Mouse (Mus musculus): Measurements from ENCODE around the gene Grk1. TPM values are rescaled to one million over a fixed set of nuclear protein-coding genes. Genes with fewer than 3 reads are reported as not detected.

Gene Grk1
- total RNA-seq, 2 experiments from 2014 or later, result 0.14 to 0.20 TPM

DNA sequence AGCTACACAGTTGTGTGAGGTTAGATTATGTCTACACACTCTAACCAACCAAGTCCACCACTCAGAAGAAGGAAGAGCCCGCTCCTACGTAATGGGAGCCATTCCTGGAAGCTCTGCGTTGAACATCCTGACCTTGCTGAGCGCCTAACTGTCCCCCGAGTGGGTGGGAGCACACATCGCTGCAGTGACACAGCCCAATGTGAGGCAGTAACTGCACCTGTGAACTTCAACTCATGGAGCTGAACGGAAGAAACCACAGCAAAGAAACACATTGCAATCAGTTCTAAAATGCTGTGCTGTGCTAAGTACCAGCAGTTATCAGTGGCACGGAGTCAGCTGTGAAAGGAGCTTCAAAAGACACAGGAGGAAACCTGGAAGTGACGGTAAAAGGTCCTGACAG is 23.3 kb downstream of the Grk1 start:
- no peak for DNase-seq (ENCODE audit: low spot score in 2 of 2)

DNA sequence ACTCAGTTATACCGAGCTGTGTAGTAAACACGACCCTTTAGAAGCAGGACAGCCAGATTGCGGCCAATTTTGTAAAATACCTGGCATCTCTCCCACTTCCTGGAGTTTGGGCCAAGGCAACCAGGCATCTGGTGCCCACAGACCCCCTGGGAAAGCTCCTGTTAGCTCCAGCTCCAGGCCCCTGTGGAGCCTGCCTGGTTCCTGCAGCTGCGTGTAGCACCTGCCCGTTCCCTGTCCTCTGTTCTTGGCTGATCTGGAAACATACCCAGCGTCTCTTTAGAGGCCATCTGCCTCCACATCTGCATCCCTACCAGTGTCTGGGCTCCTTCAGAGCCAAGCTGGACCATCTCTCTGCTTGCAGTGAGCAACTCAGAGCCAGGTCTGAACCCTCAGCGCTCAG is 25.5 kb downstream of the Grk1 start:
- DNase-seq (ENCODE audit: low spot score in 2 of 2), result no peak

DNA sequence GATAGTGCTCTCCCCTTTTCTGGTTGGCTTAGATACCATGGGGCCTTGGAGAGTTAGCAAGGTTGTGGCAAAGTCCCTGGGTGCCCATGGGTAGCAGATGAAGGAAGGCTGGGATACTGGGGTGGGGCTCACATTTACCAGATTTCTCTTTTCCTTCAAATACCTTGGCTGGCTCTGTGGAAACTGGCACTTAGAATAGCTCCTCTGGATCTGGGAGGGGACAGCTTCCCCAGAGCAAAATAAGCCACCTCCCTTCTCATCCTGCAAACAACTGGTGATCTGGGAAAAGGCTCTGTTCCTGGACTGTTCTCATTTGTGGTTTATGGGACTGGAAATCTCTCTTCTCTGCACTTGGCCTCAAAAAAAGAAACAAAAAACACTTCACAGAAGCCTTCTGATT is 26.0 kb downstream of the Grk1 start:
- DNase-seq (ENCODE audit: low spot score in 2 of 2), result no peak

DNA sequence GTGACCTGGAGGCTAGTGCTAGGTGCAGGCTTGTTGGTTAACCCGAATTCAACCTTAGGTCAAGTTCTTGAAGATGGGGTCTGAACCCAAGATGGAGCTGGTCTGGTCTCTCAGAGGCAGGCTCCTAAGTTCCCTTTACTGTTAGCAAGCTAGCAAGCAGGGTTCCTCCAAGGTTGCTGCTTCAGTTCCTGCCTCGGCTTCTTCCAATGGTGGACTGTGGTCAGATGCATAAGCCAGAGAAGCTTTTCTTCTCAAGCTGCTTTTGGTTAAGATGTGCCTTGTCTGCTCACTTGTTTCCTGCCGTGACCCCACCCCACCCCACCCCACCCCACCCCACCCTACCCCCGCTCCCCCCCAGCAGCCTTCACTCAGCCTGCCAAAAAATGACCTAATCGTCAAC is 28.2 kb downstream of the Grk1 start:
- DNase-seq (ENCODE audit: low spot score in 2 of 2), result no peak

DNA sequence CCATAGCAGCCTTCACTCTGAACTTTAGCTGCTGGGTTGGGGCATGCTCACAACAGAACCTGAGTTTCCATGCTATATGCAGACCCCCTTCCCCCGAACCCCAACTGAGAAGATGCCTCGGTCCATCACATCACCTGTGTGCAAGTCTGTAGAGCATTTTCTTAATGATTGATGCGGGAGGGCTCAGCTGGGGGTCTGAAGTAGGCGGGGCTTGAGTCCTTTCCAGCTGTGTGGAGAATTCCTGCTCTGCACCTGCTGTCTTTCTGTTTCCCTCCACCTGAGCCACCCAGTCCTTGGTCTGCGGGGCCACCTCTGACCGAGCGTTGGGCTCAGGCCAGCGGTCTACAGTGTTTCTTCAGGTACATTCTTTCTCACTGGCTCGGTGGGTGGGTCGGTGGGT is 30.0 kb downstream of the Grk1 start, which contains the start of gene Tmem255b:
Gene Tmem255b, plus strand, starts transcription at position 301 of the 400 bp plus-strand sequence.
- no peak for DNase-seq (ENCODE audit: low spot score in 2 of 2)

DNA sequence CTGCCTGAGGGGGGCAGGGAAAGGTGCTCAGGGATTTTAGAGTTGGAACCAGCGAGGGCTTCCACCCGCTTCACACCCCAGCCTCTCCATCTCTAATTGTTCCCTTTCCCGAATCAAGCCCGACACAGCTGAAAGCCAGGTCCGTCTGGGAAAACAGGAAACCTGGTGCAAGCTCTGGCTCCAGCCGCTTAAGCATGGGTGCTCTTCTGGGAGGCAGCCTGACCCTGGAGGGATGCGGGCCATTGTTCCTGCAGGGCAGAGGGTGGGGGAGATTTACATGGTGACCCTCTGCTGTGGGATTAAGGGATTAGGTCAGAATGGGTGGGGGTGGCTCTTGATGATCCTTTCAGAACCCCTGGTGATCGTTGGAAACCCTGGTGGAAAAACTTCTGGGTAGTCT is 31.2 kb downstream of the Grk1 start:
- no peak for DNase-seq (ENCODE audit: low spot score in 2 of 2)

DNA sequence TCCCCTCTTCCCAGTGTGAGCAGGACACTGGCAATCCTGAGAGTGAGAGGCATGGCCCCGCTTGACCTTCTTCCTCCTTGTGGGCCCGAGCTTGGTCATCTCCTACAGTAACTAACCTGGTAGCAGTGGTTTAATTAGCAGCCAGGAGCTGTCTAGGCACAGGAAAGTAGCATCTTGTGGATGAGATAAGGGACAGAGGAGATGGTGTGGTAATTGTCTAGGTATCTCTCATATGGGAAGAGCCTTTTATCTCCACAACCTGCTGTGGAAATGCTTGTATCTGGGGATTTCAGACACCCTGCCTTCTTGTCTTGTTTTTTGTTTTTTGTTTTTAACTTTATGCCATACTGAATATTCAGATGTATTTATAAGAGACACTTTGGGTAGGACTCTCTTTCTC is 32.6 kb downstream of the Grk1 start:
- DNase-seq (ENCODE audit: low spot score in 2 of 2), result no peak

DNA sequence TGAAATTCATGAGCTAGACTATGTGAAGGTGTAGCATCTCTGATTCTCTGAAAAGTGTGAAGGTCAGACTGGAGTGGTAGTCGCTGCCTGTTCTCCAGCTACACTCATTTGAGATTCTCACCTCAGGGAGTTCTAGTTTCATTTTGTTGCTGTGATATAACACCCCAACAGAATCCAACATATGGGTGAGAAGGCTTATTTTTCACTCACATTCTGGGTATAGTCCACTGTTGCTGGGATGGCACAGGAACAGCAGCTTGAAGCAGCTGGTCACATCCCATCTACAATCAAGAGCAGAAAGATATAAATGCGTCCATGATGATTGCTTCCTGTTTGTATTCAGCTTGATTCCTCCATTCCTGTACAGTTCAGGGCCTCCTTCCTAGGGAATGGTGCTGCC is 37.3 kb downstream of the Grk1 start:
- no peak for DNase-seq (ENCODE audit: low spot score in 2 of 2)

DNA sequence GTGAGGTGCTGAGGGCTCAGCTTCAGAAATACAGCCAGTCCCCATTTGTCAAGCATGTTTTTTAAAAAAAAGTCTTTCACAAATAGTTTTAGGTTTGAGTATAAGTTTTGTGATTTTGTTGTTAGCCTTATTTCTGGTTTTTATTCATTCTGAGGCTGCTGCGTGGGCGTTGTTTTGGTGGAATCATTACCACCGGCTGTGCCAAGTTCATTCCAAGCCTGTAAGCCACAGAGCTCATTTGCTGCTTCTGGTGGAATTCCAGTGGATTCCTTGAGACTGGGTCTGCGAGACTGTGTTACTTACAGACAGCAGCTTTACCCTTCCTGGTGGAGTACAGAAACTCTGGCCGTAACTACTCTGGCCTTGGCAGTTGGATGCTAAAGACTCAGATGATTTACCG is 41.6 kb downstream of the Grk1 start:
- DNase-seq (ENCODE audit: low spot score in 2 of 2), result no peak

DNA sequence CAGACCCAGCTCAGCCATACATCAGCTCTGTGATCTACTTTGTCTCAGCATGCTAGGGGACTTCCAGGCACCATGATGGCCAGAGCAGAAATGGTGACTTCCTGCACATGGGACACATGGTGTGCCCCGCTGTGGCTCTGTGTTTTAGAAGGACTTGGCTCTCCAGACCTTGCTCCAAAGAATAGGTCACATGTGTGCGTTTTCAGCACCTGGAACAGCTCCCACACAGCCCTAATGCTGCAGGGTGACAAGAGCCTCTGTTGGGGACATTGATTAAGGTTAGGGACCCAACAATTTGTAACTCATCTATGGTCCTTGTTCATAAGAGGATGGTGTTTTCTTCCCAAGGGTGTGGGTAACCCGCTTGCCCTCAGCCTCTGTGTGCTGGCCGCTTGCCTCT is 43.3 kb downstream of the Grk1 start:
- DNase-seq (ENCODE audit: low spot score in 2 of 2), result peak in 1 of 2 experiments; percentile 47

DNA sequence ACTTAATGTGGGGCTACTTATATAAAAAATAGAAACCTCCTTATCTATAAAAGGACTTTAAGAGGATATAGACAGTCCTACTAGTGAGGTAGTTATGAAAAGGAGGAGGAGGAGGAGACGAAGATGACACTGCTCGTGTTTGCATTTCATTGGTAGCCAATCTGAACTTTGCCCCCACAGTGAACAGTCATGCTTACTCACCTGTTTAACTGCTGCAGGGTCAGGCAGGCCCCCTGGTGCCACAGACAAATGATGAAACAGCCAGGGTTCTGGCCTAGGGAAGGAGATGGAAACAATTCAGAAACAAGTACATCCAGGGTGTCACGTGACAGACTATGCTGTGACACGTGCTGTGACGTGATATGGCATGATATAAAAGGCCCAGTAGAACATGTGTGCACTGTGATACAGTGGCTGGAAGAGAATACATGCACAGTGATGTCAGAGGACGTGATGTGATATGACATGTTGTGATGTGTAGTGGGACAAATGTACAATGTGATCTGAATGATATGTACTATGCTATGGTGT is 46.9 kb downstream of the Grk1 start:
- DNase-seq (ENCODE audit: low spot score in 2 of 2), result no peak

DNA sequence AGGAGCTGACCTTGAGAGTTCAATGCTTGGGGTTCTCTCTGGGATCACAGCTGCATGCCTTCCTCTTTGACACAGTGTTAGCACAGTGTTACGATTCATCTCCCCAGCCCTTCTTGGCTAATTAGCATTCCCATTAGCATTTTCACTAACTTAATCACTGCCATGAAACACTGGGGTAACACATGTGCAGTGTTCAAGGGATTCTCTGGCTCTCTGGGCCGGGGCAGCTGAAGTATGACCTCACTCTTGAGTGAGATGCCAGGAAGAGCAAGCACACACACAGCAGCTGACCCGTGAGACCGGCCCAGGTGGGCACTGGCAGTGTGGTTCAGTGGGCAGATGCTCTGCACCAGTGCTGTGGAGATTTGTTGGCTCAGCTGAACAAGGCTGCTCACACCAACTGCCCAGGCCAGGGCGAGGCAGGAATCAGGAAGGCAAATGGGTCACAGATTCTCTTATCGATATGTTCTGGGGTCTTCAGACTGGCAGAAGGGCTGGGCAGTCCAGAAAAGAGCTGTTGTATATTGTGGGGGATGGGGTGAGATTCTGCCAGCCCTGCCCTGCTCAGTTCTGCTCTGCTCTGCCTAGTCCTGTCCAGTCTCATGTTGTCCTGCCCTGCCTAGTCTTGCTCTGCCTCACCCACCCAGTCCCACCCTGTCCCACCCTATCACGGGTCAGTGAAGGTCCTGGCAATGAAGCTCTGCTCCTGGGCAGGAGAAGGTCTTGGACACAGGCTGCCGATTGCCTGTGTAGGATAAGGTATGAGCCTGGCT is 49.6 kb downstream of the Grk1 start:
- no peak for DNase-seq (ENCODE audit: low spot score in 2 of 2)

DNA sequence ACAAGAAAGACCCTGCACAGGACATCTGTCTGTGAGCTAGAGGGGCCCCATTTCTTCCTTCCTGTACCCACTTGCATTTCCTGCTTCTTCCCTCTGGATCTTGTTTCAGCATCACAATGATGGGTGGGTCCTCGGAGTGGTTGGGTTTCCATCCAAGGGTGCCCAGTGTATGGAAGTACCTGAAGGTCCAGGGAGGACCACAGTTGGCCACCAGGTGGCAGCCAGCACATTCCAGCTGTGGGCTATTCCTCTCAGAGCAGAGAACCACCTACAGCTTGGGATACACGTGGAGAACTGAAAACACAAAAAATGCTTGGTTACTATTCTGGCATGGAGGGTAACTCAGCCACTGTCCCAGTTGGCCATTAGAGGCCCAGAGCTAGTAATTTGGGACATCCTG is 50.4 kb downstream of the Grk1 start:
- peak in 1 of 2 experiments; percentile 35 for DNase-seq (ENCODE audit: low spot score in 2 of 2)

DNA sequence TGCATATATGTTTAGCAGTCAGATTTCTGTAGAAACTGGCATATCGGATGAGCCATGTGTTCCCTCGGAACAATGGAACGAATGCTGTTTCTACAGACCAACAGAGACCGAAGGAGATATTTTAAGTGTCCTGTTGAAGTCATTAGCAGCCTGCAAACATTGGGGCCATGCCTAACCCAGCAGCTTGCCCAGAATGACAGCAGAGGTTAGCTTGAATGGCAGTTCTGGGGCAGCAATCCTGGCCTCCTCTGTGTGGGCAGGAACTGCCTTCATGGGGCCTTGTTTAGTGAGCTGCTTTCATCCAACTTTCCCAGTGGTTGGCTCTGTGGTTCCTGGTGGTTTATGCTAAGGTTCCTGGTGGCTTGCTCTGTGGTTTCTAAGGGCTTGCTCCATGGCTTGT is 54.5 kb downstream of the Grk1 start:
- no peak for DNase-seq (ENCODE audit: low spot score in 2 of 2)

DNA sequence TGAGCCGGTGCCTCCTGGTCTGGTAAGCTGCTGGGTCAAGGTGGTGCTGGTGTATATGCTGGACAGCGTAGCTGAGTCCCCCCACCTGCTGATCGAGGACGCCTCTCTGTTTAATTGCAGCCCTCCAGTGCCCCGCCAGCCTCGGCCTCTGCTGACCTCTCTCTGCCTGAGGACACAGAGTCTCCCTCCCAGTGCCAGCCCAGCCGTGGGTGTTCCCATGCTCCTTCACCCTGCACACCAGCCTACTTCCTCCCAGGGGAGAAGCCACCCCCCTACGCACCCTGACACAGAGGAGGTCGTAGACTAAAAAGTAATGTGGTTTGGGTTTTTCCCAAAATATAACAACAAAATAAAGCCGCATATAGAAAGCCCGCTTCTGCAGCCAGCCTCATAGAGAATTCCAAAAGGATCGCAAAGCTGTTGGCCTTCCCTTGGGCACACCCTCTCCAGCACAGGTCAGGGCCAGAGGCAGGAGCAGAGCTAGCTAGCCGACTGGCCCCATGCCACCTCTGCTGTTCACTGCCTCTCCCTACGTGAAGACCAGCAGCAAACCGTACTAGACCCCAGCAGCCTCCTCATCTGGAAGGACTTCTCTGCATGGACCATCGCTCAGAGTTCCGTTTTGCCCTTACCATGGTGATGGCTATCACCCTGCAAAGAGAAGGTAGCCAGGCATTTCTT is 56.3 kb downstream of the Grk1 start:
- DNase-seq (ENCODE audit: low spot score in 2 of 2), result no peak

DNA sequence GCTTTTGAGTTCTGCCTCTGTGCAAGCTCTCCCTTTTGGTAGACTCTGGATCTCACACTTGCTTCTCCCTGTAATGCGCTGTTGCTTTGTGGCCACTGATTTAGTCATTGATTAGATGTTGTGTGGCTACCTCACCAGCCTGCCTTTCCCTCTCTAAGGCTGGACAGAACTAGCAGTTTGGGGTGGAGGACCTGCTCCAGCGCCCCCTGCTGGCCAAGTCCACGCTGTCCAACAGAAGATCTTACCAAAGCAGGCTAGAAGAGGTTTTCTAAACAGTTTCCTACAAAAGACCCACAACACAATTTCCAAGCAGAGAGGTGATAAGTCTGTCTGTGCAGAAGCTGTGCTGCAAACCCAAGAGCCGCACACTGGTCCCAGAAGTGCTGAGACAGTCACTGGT is 57.0 kb downstream of the Grk1 start:
- peak; percentile 42 to 53 for DNase-seq (ENCODE audit: low spot score in 2 of 2)

DNA sequence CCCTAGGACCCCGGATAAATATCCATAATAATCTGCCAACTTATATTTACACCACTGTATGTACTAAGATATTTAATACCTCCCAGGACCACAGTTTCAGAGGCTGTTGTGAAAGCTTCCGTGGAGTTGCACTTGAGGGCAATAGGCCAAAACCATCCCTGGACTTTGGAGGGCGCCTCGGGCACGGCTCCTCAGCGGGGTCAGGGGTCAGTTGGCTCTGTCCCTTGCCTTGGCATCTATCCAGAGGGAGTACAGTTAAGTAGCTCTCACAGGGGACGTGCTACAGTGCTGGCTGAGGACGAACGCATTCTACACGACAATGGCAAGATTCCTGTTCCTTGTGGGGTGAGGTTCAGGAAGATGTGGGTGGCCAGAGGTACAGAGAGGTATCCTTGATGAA is 57.5 kb downstream of the Grk1 start:
- DNase-seq (ENCODE audit: low spot score in 2 of 2), result peak; percentile 41 to 50

DNA sequence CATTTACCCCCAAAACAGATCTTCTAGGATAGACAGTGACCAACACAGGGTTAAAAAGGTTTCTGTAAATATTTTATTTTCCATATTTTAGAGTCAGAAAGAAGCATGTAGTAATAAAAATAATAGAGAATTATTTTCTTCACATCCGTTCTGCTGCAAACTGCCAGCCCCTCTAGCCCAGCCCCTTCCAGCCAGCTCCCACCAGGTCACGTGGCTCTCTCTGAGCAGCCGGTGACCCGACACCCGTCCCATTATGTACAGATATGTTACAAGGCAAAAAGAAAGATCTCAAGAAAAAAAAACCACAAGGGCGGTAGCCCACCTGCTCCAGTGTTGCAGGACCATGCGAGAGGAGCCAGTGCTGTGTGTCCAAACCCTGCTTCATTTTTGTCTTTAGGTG is 60.4 kb downstream of the Grk1 start:
- DNase-seq (ENCODE audit: low spot score in 2 of 2), result no peak

DNA sequence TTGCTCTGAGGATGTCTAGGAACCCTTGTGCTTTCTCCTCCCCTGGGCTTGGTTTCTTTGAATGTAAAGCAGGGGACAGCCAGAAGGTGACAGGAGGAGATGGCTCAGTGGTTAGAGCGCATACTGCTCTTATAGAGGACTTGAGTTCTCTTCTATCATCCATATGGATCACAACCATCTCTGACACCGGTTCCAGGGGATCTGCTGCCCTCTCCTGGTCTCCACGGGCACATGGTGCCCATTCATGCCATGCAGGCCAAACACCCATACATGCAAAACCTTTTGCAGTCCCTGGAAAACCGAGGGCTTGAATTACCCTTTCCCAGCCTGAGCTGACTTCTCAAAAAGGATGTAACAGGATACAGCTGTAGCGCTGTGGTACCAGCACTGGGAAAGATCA is 62.1 kb downstream of the Grk1 start:
- no peak for DNase-seq (ENCODE audit: low spot score in 2 of 2)

DNA sequence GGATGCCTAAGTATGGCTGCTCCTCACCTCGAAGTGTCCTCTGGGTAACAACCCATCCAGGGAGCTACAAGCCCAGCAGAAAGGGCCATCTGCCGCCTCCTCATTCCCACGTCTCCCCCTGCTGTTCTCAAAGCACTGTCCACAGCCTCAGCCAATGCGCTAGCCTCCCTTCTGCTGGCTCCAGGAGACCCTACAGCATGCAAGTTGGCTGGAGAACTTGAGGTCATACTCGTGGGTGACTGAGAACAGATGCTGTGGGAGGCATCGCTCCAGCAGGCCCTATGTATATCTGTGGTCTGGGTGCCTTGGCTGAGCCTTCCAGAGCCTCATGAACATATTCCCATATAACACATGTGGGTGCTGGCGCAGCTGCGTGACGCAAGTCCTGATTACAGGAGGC is 63.9 kb downstream of the Grk1 start:
- DNase-seq (ENCODE audit: low spot score in 2 of 2), result no peak

DNA sequence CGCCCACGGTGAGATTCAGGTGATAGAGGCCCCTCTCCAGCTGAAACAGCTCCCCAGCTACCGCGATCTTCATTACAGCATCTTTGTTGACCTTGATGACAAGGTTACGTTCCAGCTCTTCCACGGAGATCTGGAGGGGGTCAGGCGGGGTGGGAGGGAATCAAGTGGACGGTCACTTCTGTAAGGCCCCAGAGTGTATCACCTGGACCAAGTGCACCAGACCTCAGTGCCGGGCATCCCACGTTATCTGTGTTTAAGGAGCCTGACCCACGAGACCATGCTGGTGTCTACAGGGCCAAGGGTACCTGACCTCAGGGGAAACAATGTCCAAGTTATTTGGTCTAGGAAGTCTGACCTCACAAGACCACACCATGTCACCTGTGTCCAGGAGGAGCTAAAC is 66.6 kb downstream of the Grk1 start:
- no peak for DNase-seq (ENCODE audit: low spot score in 2 of 2)

Measured in adrenal gland, postnatal 4 days (tissue).